In genomic region chr4:125114638-125115037, GRCm38 (mm10) we compare ENCODE assay signal across 8 mouse cellular contexts. TPM values are rescaled to one million over a fixed set of nuclear protein-coding genes. Genes with fewer than 3 reads are reported as not detected.
DNase-seq lines count a peak whose midpoint lies in the region; ATAC-seq lines count a peak whose summit lies in the region.

No protein-coding gene starts in this region.

- DNase-seq in B cell, adult 2 months: peak; percentile 86
- peak; percentile 85 to 89 for DNase-seq in adrenal gland, postnatal 36 days
- DNase-seq in heart, embryonic 10.5 days (ENCODE audit: low spot score): peak; percentile 90
- peak; percentile 88 for DNase-seq in kidney, postnatal 14 days
- peak; percentile 81 for DNase-seq in naive thymus-derived CD4-positive, alpha-beta T cell, adult 2 months (ENCODE audit: low read depth)
- DNase-seq in spleen, postnatal 4 days (ENCODE audit: low spot score in 2 of 2): peak; percentile 82 to 93

- H3K4me3 ChIP-seq in embryonic facial prominence, embryonic 15.5 days (replicated peaks): no peak overlapping the region
- H3K4me3 ChIP-seq in heart, embryonic 10.5 days: no peak overlapping the region
- no peak overlapping the region for H3K4me3 ChIP-seq in liver, embryonic 12.5 days

- H3K9me3 ChIP-seq in embryonic facial prominence, embryonic 15.5 days (replicated peaks): no peaks in the 10 kb centered on the region
- H3K9me3 ChIP-seq in heart, embryonic 10.5 days: no peaks in the 10 kb centered on the region
- no peaks in the 10 kb centered on the region for H3K9me3 ChIP-seq in liver, embryonic 12.5 days (replicated peaks)

- WGBS in embryonic facial prominence, embryonic 15.5 days: 5% methylated on average over 6 of the region's 6 CpGs
- WGBS in heart, embryonic 10.5 days: 10% methylated on average over 6 of the region's 6 CpGs
- WGBS in liver, embryonic 12.5 days (ENCODE audit: insufficient replicate concordance): 8% methylated on average over 6 of the region's 6 CpGs

- H3K36me3 ChIP-seq in embryonic facial prominence, embryonic 15.5 days: peaks cover 10% of the 10 kb centered on the region
- H3K36me3 ChIP-seq in heart, embryonic 10.5 days: peaks cover 20% of the 10 kb centered on the region; the same call in 1 of the 2 replicates
- peaks cover 27% of the 10 kb centered on the region for H3K36me3 ChIP-seq in liver, embryonic 12.5 days

- H3K27ac ChIP-seq in embryonic facial prominence, embryonic 15.5 days (replicated peaks): peak overlapping the region; percentile 65; the same call in 1 of the 2 replicates
- H3K27ac ChIP-seq in heart, embryonic 10.5 days: peak overlapping the region; percentile 62
- H3K27ac ChIP-seq in liver, embryonic 12.5 days: peak overlapping the region; percentile 17; the same call in 1 of the 2 replicates

- peaks cover 29% of the 10 kb centered on the region for H3K4me1 ChIP-seq in embryonic facial prominence, embryonic 15.5 days
- H3K4me1 ChIP-seq in heart, embryonic 10.5 days: peaks cover 30% of the 10 kb centered on the region
- peaks cover 55% of the 10 kb centered on the region for H3K4me1 ChIP-seq in liver, embryonic 12.5 days

- peak; percentile 16; the same call in 1 of the 2 replicates for ATAC-seq in embryonic facial prominence, embryonic 15.5 days (ENCODE audit: insufficient number of reproducible peaks, low FRiP score, low TSS enrichment, low read depth)
- peak; percentile 36; the same call in 1 of the 2 replicates for ATAC-seq in liver, embryonic 12.5 days

- 0 out of 2 replicates have a peak overlapping the region, but pooled peaks have one; percentile 10 for H3K4me2 ChIP-seq in embryonic facial prominence, embryonic 15.5 days (replicated peaks)
- H3K4me2 ChIP-seq in liver, embryonic 12.5 days: no peak overlapping the region

- H3K27me3 ChIP-seq in embryonic facial prominence, embryonic 15.5 days: no peaks in the 10 kb centered on the region
- 0 out of 2 replicates have a peak, but pooled peaks cover 4% of the 10 kb centered on the region for H3K27me3 ChIP-seq in heart, embryonic 10.5 days (ENCODE audit: insufficient read depth, poor library complexity, severe bottlenecking)
- no peaks in the 10 kb centered on the region for H3K27me3 ChIP-seq in liver, embryonic 12.5 days (replicated peaks)

- H3K9ac ChIP-seq in embryonic facial prominence, embryonic 15.5 days: no peak overlapping the region
- H3K9ac ChIP-seq in liver, embryonic 12.5 days: no peak overlapping the region

RNA-seq across cellular contexts. Expression of gene Zc3h12a, which starts 13.0 kb away (rescaled TPM):
- total RNA-seq in adrenal gland, postnatal 36 days (2021): 1 to 10 TPM; 5.8 to 7.6 TPM
- 1.7 and 2.1 TPM in 2 replicates for polyA plus RNA-seq in embryonic facial prominence, embryonic 15.5 days (2015; fragmentation: Nextera tagmentation; extraction: Ambion mirVana)
- polyA plus RNA-seq in heart, embryonic 10.5 days (2016; fragmentation: Nextera tagmentation; extraction: Ambion mirVana): 0.92 and 1.2 TPM in 2 replicates
- polyA plus RNA-seq in liver, embryonic 12.5 days (2016; fragmentation: Nextera tagmentation; extraction: Ambion mirVana): 0.56 and 0.62 TPM in 2 replicates

RNA-seq across cellular contexts. Expression of gene Meaf6, which starts 29.7 kb away (rescaled TPM):
- 10 to 100 TPM; 30.3 to 36.2 TPM for total RNA-seq in adrenal gland, postnatal 36 days (2021)
- polyA plus RNA-seq in embryonic facial prominence, embryonic 15.5 days (2015; fragmentation: Nextera tagmentation; extraction: Ambion mirVana): 56.3 and 59.1 TPM in 2 replicates
- polyA plus RNA-seq in heart, embryonic 10.5 days (2016; fragmentation: Nextera tagmentation; extraction: Ambion mirVana): 43.6 and 55.6 TPM in 2 replicates
- 31.6 and 33.0 TPM in 2 replicates for polyA plus RNA-seq in liver, embryonic 12.5 days (2016; fragmentation: Nextera tagmentation; extraction: Ambion mirVana)

RNA-seq across cellular contexts. Expression of gene Snip1, which starts 48.2 kb away (rescaled TPM):
- 10 to 100 TPM; 18.3 to 20.0 TPM for total RNA-seq in adrenal gland, postnatal 36 days (2021)
- 31.0 and 31.9 TPM in 2 replicates for polyA plus RNA-seq in embryonic facial prominence, embryonic 15.5 days (2015; fragmentation: Nextera tagmentation; extraction: Ambion mirVana)
- 22.0 and 25.6 TPM in 2 replicates for polyA plus RNA-seq in heart, embryonic 10.5 days (2016; fragmentation: Nextera tagmentation; extraction: Ambion mirVana)
- polyA plus RNA-seq in liver, embryonic 12.5 days (2016; fragmentation: Nextera tagmentation; extraction: Ambion mirVana): 21.6 and 24.8 TPM in 2 replicates

RNA-seq across cellular contexts. Expression of gene Dnali1, which starts 49.1 kb away (rescaled TPM):
- total RNA-seq in adrenal gland, postnatal 36 days (2021): not detected
- 4.8 and 9.3 TPM in 2 replicates for polyA plus RNA-seq in embryonic facial prominence, embryonic 15.5 days (2015; fragmentation: Nextera tagmentation; extraction: Ambion mirVana)
- polyA plus RNA-seq in heart, embryonic 10.5 days (2016; fragmentation: Nextera tagmentation; extraction: Ambion mirVana): 0.12 and 0.28 TPM in 2 replicates
- 0.10 TPM in 1 of 2 replicates, not detected in the other for polyA plus RNA-seq in liver, embryonic 12.5 days (2016; fragmentation: Nextera tagmentation; extraction: Ambion mirVana)
